Mouse (Mus musculus) MEL (cell line): ENCODE data around the gene Wdr46.

ENCODE experiments used
- CTCF ChIP-seq, 3 experiments: IDR thresholded peaks in 2 of 3; conservative IDR thresholded peaks in 1 of 3; 2 replicates each; pipeline ENCODE4 v1.5.1; 2011 to 2012; ENCODE audit warnings: low read length in 3 of 3, low read depth in 2 of 3, mild to moderate bottlenecking in 2 of 3, improper control_type of control experiment in 1 of 3, inconsistent platforms in 1 of 3, mixed read lengths in 1 of 3, moderate library complexity in 1 of 3; ENCODE audit not compliant: control insufficient read depth in 1 of 3, insufficient read depth in 1 of 3, poor library complexity in 1 of 3, severe bottlenecking in 1 of 3
- POLR2A ChIP-seq, 2 experiments: IDR thresholded peaks; 2 replicates each; pipeline ENCODE4 v1.6.1; 2011 to 2012; ENCODE audit warnings: low read length in 2 of 2, mild to moderate bottlenecking in 2 of 2, control low read depth in 1 of 2, improper control_type of control experiment in 1 of 2, low read depth in 1 of 2, moderate library complexity in 1 of 2; ENCODE audit not compliant: control insufficient read depth in 1 of 2, insufficient read depth in 1 of 2, poor library complexity in 1 of 2

- TF ChIP-seq CTCF (IDR thresholded peaks at IDR 0.05 in 2 of 3, conservative IDR thresholded peaks at IDR 0.05 in 1 of 3; ENCODE audit: control insufficient read depth in 1 of 3, insufficient read depth in 1 of 3, low read depth in 2 of 3, low read length in 3 of 3, poor library complexity in 1 of 3, severe bottlenecking in 1 of 3) (no peak), POLR2A (IDR thresholded peaks at IDR 0.05; ENCODE audit: control insufficient read depth in 1 of 2, insufficient read depth in 1 of 2, low read depth in 1 of 2, low read length in 2 of 2, poor library complexity in 1 of 2) (no peak)
Observed at GRCm38 (mm10) chr17:33941381-33941780, 921 bp downstream of the Wdr46 start.
